Mouse (Mus musculus) thymus, adult 2 months (tissue): ENCODE measurements around the gene Mrpl21.

Source experiments
- CTCF ChIP-seq: fragments of 200-500 bp; IDR thresholded peaks from 2 replicates; pipeline ENCODE4 v1.5.1; 2012; ENCODE audit warnings: mild to moderate bottlenecking, control low read depth, low read length, moderate library complexity, borderline replicate concordance; ENCODE audit not compliant: control insufficient read depth, poor library complexity, insufficient read depth; ENCODE audit errors: extremely low read depth
- POLR2A ChIP-seq: fragments of 200-500 bp; IDR thresholded peaks from 2 replicates; pipeline ENCODE4 v1.6.1; 2012; ENCODE audit warnings: mild to moderate bottlenecking, low read length, control low read depth, moderate library complexity; ENCODE audit not compliant: control insufficient read depth, poor library complexity, insufficient read depth; ENCODE audit errors: extremely low read depth

DNA sequence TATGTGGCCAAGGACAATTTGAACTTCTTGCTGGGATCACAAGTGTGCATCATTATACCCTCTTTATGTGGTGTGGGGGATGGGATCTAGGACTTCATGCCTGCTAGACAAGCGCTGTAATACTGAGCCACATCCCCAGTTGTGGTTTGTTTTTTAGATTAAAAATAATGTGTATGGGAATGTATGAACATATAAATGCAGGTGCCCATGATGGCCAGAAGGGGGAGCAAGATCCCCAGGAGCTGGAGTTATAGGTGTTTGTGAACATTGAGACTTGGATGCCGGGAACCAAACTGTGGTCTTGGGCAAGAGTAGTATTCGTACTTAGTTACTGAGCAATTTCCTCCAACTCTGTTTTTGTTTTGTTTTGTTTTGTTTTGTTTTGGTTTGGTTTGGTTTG is 38.1 kb downstream of the Mrpl21 start:
- TF ChIP-seq CTCF (no peak), POLR2A (no peak)
